Mouse (Mus musculus): ENCODE data around the gene Pde4dip. TPM values are rescaled to one million over a fixed set of nuclear protein-coding genes. Genes with fewer than 3 reads are reported as not detected.

Gene Pde4dip
- polyA plus RNA-seq, 1 experiment from 2014 or later, result 62.6 TPM

- 0 out of 2 replicates have a peak, but pooled peaks cover 9% of the 10 kb centered on the region for H3K36me3 ChIP-seq
- H3K27me3 ChIP-seq (replicated peaks), result no peaks in the 10 kb centered on the region
- no peak overlapping the region for H3K9ac ChIP-seq (replicated peaks)
- no peak overlapping the region for H3K4me2 ChIP-seq
- H3K4me3 ChIP-seq (replicated peaks), result no peak overlapping the region
- H3K4me1 ChIP-seq, result no peaks in the 10 kb centered on the region
- no peak for ATAC-seq (ENCODE audit: low FRiP score)
- no peak overlapping the region for H3K27ac ChIP-seq (replicated peaks)
- WGBS, result 87% methylated on average over 7 of the region's 7 CpGs
- H3K9me3 ChIP-seq (replicated peaks), result no peaks in the 10 kb centered on the region
These were observed 157.9 kb downstream of the Pde4dip start for GRCm38 (mm10) chr3:97730624-97731023.

GRCm38 (mm10) chr3:97730131-97730530 is 158.4 kb downstream of the Pde4dip start:
- H3K4me2 ChIP-seq, result no peak overlapping the region
- H3K9ac ChIP-seq (replicated peaks), result no peak overlapping the region
- no peaks in the 10 kb centered on the region for H3K4me1 ChIP-seq
- H3K4me3 ChIP-seq (replicated peaks), result no peak overlapping the region
- no peaks in the 10 kb centered on the region for H3K9me3 ChIP-seq (replicated peaks)
- 49% methylated on average over 3 of the region's 3 CpGs for WGBS
- ATAC-seq (ENCODE audit: low FRiP score), result no peak
- 0 out of 2 replicates have a peak, but pooled peaks cover 9% of the 10 kb centered on the region for H3K36me3 ChIP-seq
- no peak overlapping the region for H3K27ac ChIP-seq (replicated peaks)
- H3K27me3 ChIP-seq (replicated peaks), result no peaks in the 10 kb centered on the region

GRCm38 (mm10) chr3:97727801-97728200 is 160.7 kb downstream of the Pde4dip start:
- H3K27ac ChIP-seq (replicated peaks), result no peak overlapping the region
- no peaks in the 10 kb centered on the region for H3K4me1 ChIP-seq
- no peaks in the 10 kb centered on the region for H3K27me3 ChIP-seq (replicated peaks)
- 0 out of 2 replicates have a peak, but pooled peaks cover 3% of the 10 kb centered on the region for H3K9me3 ChIP-seq (replicated peaks)
- H3K4me3 ChIP-seq (replicated peaks), result no peak overlapping the region
- peaks cover 21% of the 10 kb centered on the region for H3K36me3 ChIP-seq
- 83% methylated on average over 2 of the region's 2 CpGs for WGBS
- no peak overlapping the region for H3K4me2 ChIP-seq
- ATAC-seq (ENCODE audit: low FRiP score), result no peak
- no peak overlapping the region for H3K9ac ChIP-seq (replicated peaks)

GRCm38 (mm10) chr3:97719116-97719515 is 169.4 kb downstream of the Pde4dip start:
- Histone ChIP-seq H3K27me3 (replicated peaks) (no peaks in the 10 kb centered on the region), H3K4me3 (replicated peaks) (no peak overlapping the region), H3K9ac (replicated peaks) (no peak overlapping the region), H3K4me2 (no peak overlapping the region), H3K36me3 (peaks cover 58% of the 10 kb centered on the region), H3K4me1 (no peaks in the 10 kb centered on the region), H3K27ac (replicated peaks) (no peak overlapping the region), H3K9me3 (replicated peaks) (peaks cover 3% of the 10 kb centered on the region; the same call in 1 of the 2 replicates)
- 93% methylated on average over 9 of the region's 9 CpGs for WGBS
- no peak for ATAC-seq (ENCODE audit: low FRiP score)

GRCm38 (mm10) chr3:97715922-97716321 is 172.6 kb downstream of the Pde4dip start:
- Histone ChIP-seq H3K4me2 (no peak overlapping the region), H3K36me3 (peaks cover 52% of the 10 kb centered on the region), H3K9me3 (replicated peaks) (no peaks in the 10 kb centered on the region), H3K27me3 (replicated peaks) (no peaks in the 10 kb centered on the region), H3K4me3 (replicated peaks) (no peak overlapping the region), H3K4me1 (no peaks in the 10 kb centered on the region), H3K9ac (replicated peaks) (no peak overlapping the region), H3K27ac (replicated peaks) (no peak overlapping the region)
- ATAC-seq (ENCODE audit: low FRiP score), result no peak
- WGBS, result 92% methylated on average over 1 of the region's 1 CpGs

- no peak overlapping the region for H3K4me3 ChIP-seq (replicated peaks)
- no peaks in the 10 kb centered on the region for H3K9me3 ChIP-seq (replicated peaks)
- H3K4me1 ChIP-seq, result no peaks in the 10 kb centered on the region
- H3K27ac ChIP-seq (replicated peaks), result no peak overlapping the region
- ATAC-seq (ENCODE audit: low FRiP score), result no peak
- no peaks in the 10 kb centered on the region for H3K27me3 ChIP-seq (replicated peaks)
- no peak overlapping the region for H3K9ac ChIP-seq (replicated peaks)
- H3K36me3 ChIP-seq, result peaks cover 54% of the 10 kb centered on the region
- WGBS, result 62% methylated on average over 5 of the region's 5 CpGs
- no peak overlapping the region for H3K4me2 ChIP-seq
These were observed 177.6 kb downstream of the Pde4dip start for GRCm38 (mm10) chr3:97710881-97711280.

GRCm38 (mm10) chr3:97710134-97710533 is 178.4 kb downstream of the Pde4dip start:
- no peaks in the 10 kb centered on the region for H3K27me3 ChIP-seq (replicated peaks)
- no peaks in the 10 kb centered on the region for H3K9me3 ChIP-seq (replicated peaks)
- no peak overlapping the region for H3K4me3 ChIP-seq (replicated peaks)
- H3K4me2 ChIP-seq, result no peak overlapping the region
- no peak overlapping the region for H3K27ac ChIP-seq (replicated peaks)
- no peak for ATAC-seq (ENCODE audit: low FRiP score)
- no peak overlapping the region for H3K9ac ChIP-seq (replicated peaks)
- H3K4me1 ChIP-seq, result no peaks in the 10 kb centered on the region
- 92% methylated on average over 11 of the region's 11 CpGs for WGBS
- H3K36me3 ChIP-seq, result peaks cover 49% of the 10 kb centered on the region

- Histone ChIP-seq H3K27me3 (replicated peaks) (no peaks in the 10 kb centered on the region), H3K4me3 (replicated peaks) (no peak overlapping the region), H3K27ac (replicated peaks) (no peak overlapping the region), H3K36me3 (peaks cover 51% of the 10 kb centered on the region), H3K4me1 (no peaks in the 10 kb centered on the region), H3K9me3 (replicated peaks) (no peaks in the 10 kb centered on the region), H3K9ac (replicated peaks) (no peak overlapping the region), H3K4me2 (no peak overlapping the region)
- ATAC-seq (ENCODE audit: low FRiP score), result no peak
- 83% methylated on average over 4 of the region's 4 CpGs for WGBS
These were observed 181.9 kb downstream of the Pde4dip start for GRCm38 (mm10) chr3:97706561-97706960.

GRCm38 (mm10) chr3:97705508-97705907 is 183.0 kb downstream of the Pde4dip start:
- H3K36me3 ChIP-seq, result peaks cover 51% of the 10 kb centered on the region
- no peak for ATAC-seq (ENCODE audit: low FRiP score)
- no peaks in the 10 kb centered on the region for H3K9me3 ChIP-seq (replicated peaks)
- no peaks in the 10 kb centered on the region for H3K4me1 ChIP-seq
- WGBS, result 83% methylated on average over 3 of the region's 3 CpGs
- no peak overlapping the region for H3K4me2 ChIP-seq
- no peak overlapping the region for H3K9ac ChIP-seq (replicated peaks)
- no peaks in the 10 kb centered on the region for H3K27me3 ChIP-seq (replicated peaks)
- no peak overlapping the region for H3K4me3 ChIP-seq (replicated peaks)
- H3K27ac ChIP-seq (replicated peaks), result no peak overlapping the region

GRCm38 (mm10) chr3:97702448-97703080 is 185.9 kb downstream of the Pde4dip start:
- Histone ChIP-seq H3K4me1 (no peaks in the 10 kb centered on the region), H3K9ac (replicated peaks) (no peak overlapping the region), H3K27ac (replicated peaks) (no peak overlapping the region), H3K27me3 (replicated peaks) (no peaks in the 10 kb centered on the region), H3K36me3 (peaks cover 48% of the 10 kb centered on the region), H3K9me3 (replicated peaks) (no peaks in the 10 kb centered on the region), H3K4me2 (no peak overlapping the region), H3K4me3 (replicated peaks) (no peak overlapping the region)
- ATAC-seq (ENCODE audit: low FRiP score), result no peak
- WGBS, result 94% methylated on average over 11 of the region's 11 CpGs

GRCm38 (mm10) chr3:97701198-97701597 is 187.3 kb downstream of the Pde4dip start:
- peaks cover 57% of the 10 kb centered on the region for H3K36me3 ChIP-seq
- H3K4me3 ChIP-seq (replicated peaks), result no peak overlapping the region
- WGBS, result 73% methylated on average over 3 of the region's 3 CpGs
- no peak overlapping the region for H3K9ac ChIP-seq (replicated peaks)
- H3K4me2 ChIP-seq, result no peak overlapping the region
- H3K27ac ChIP-seq (replicated peaks), result no peak overlapping the region
- no peaks in the 10 kb centered on the region for H3K9me3 ChIP-seq (replicated peaks)
- no peaks in the 10 kb centered on the region for H3K27me3 ChIP-seq (replicated peaks)
- H3K4me1 ChIP-seq, result no peaks in the 10 kb centered on the region
- ATAC-seq (ENCODE audit: low FRiP score), result no peak

GRCm38 (mm10) chr3:97699061-97699460 is 189.4 kb downstream of the Pde4dip start:
- ATAC-seq (ENCODE audit: low FRiP score), result no peak
- no peaks in the 10 kb centered on the region for H3K27me3 ChIP-seq (replicated peaks)
- no peaks in the 10 kb centered on the region for H3K9me3 ChIP-seq (replicated peaks)
- H3K9ac ChIP-seq (replicated peaks), result no peak overlapping the region
- no peak overlapping the region for H3K4me2 ChIP-seq
- H3K36me3 ChIP-seq, result peaks cover 73% of the 10 kb centered on the region
- no peak overlapping the region for H3K27ac ChIP-seq (replicated peaks)
- no peaks in the 10 kb centered on the region for H3K4me1 ChIP-seq
- 83% methylated on average over 3 of the region's 3 CpGs for WGBS
- no peak overlapping the region for H3K4me3 ChIP-seq (replicated peaks)
